Mouse (Mus musculus) layer of hippocampus, adult 18-20 months (tissue): ENCODE measurements around the gene Rrbp1. TPM values are rescaled to one million over a fixed set of nuclear protein-coding genes. Genes with fewer than 3 reads are reported as not detected.
A peak's percentile ranks its signal among the peaks of the same experiment; 100 is the strongest.

Experiments used
- DNase-seq, 2 experiments: peaks; one replicate each; pipeline ENCODE4 v3.0.0; 2022; ENCODE audit warnings: low spot score in 2 of 2
- total RNA-seq, 2 experiments: library from RNA; stranded (reverse); gene quantifications; 2 replicates each; pipeline ENCODE4 v1.2.3; 2021

The Rrbp1 gene
- total RNA-seq, 2 experiments from 2014 or later = 48.9 to 52.6 TPM

- no peak for DNase-seq
Measured at GRCm38 (mm10) chr2:143955746-143956145, 55.3 kb downstream of the Rrbp1 start.

GRCm38 (mm10) chr2:143955004-143955403 lies 56.1 kb downstream of the Rrbp1 start:
- no peak for DNase-seq

GRCm38 (mm10) chr2:143953944-143954343 lies 57.1 kb downstream of the Rrbp1 start:
- no peak for DNase-seq

GRCm38 (mm10) chr2:143951546-143952315 lies 59.3 kb downstream of the Rrbp1 start:
- no peak for DNase-seq

GRCm38 (mm10) chr2:143951028-143951420 lies 60.0 kb downstream of the Rrbp1 start:
- no peak for DNase-seq

GRCm38 (mm10) chr2:143950290-143951027 lies 60.6 kb downstream of the Rrbp1 start:
- no peak for DNase-seq

GRCm38 (mm10) chr2:143949217-143949616 lies 61.8 kb downstream of the Rrbp1 start:
- no peak for DNase-seq

- DNase-seq = no peak
Measured at GRCm38 (mm10) chr2:143948416-143948815, 62.6 kb downstream of the Rrbp1 start.

- no peak for DNase-seq
Measured at GRCm38 (mm10) chr2:143947981-143948380, 63.1 kb downstream of the Rrbp1 start.

GRCm38 (mm10) chr2:143946399-143946798 lies 64.7 kb downstream of the Rrbp1 start:
- no peak for DNase-seq

GRCm38 (mm10) chr2:143945466-143946075 lies 65.5 kb downstream of the Rrbp1 start:
- DNase-seq = peak in 1 of 2 experiments; percentile 19

- DNase-seq = no peak
Measured at GRCm38 (mm10) chr2:143944796-143945195, 66.3 kb downstream of the Rrbp1 start.

GRCm38 (mm10) chr2:143940406-143940805 lies 70.7 kb downstream of the Rrbp1 start:
- no peak for DNase-seq

GRCm38 (mm10) chr2:143937861-143938260 lies 73.2 kb downstream of the Rrbp1 start:
- DNase-seq = no peak

- no peak for DNase-seq
Measured at GRCm38 (mm10) chr2:143934439-143934838, 76.6 kb downstream of the Rrbp1 start.

- DNase-seq = no peak
Measured at GRCm38 (mm10) chr2:143933516-143933915, 77.5 kb downstream of the Rrbp1 start.

GRCm38 (mm10) chr2:143932340-143932873 lies 78.7 kb downstream of the Rrbp1 start:
- DNase-seq = no peak

- no peak for DNase-seq
Measured at GRCm38 (mm10) chr2:143929607-143930311, 81.3 kb downstream of the Rrbp1 start.

GRCm38 (mm10) chr2:143925826-143926225 lies 85.2 kb downstream of the Rrbp1 start:
- DNase-seq = no peak

GRCm38 (mm10) chr2:143924085-143924484 lies 87.0 kb downstream of the Rrbp1 start:
- no peak for DNase-seq

GRCm38 (mm10) chr2:143918831-143919502 lies 92.1 kb downstream of the Rrbp1 start:
- DNase-seq = no peak
